Mouse (Mus musculus) kidney, embryonic 15.5 days (tissue): ENCODE results near the gene St6gal1. TPM values are rescaled to one million over a fixed set of nuclear protein-coding genes. Genes with fewer than 3 reads are reported as not detected.

Source experiments
- ATAC-seq: fragments of 200-750 bp; cut with Nextera tagmentation; replicated peaks from 2 replicates; pipeline ENCODE4 v1.8.0; 2017; ENCODE audit warnings: moderate TSS enrichment; ENCODE audit not compliant: low FRiP score
- H3K27ac ChIP-seq: fragments of 300-500 bp; sonication (generic); 2 replicates; pipeline ENCODE4 v1.5.1; 2015; ENCODE audit warnings: mild to moderate bottlenecking, inconsistent platforms
- H3K27me3 ChIP-seq: fragments of 300-500 bp; sonication (generic); 2 replicates; pipeline ENCODE4 v1.6.1; 2015; ENCODE audit warnings: inconsistent platforms
- H3K36me3 ChIP-seq: fragments of 300-500 bp; sonication (generic); 2 replicates; pipeline ENCODE4 v1.6.1; 2015; ENCODE audit warnings: inconsistent platforms
- H3K4me1 ChIP-seq: fragments of 300-500 bp; sonication (generic); 2 replicates; pipeline ENCODE4 v1.6.1; 2015; ENCODE audit warnings: inconsistent platforms
- H3K4me2 ChIP-seq: fragments of 300-500 bp; sonication (generic); 2 replicates; pipeline ENCODE4 v1.6.1; 2015; ENCODE audit warnings: moderate library complexity, mild to moderate bottlenecking, inconsistent platforms
- H3K4me3 ChIP-seq: fragments of 300-500 bp; sonication (generic); replicated peaks from 2 replicates; pipeline ENCODE4 v1.5.1; 2015; ENCODE audit warnings: mild to moderate bottlenecking, inconsistent platforms
- H3K9ac ChIP-seq: fragments of 300-500 bp; sonication (generic); 2 replicates; pipeline ENCODE4 v1.6.1; 2015; ENCODE audit warnings: mild to moderate bottlenecking, inconsistent platforms
- H3K9me3 ChIP-seq: fragments of 300-500 bp; sonication (generic); replicated peaks from 2 replicates; pipeline ENCODE4 v1.6.1; 2016; ENCODE audit warnings: inconsistent platforms
- WGBS: fragments of 180-500 bp; shearing (Covaris S2); methylation state at CpG from one replicate; pipeline ENCODE4 v1.1.7; 2015; ENCODE audit warnings: mixed read lengths; 5-methylcytosine and 5-hydroxymethylcytosine counted together
- polyA plus RNA-seq: library from polyadenylated mRNA; unstranded; fragments of >200 nt; fragmentation: Nextera tagmentation; extraction: Ambion mirVana; gene quantifications from 2 replicates; pipeline ENCODE4 v1.2.1, GENCODE M21; 2015

The St6gal1 gene
- polyA plus RNA-seq, 1 experiment from 2014 or later, result 22.6 TPM

- 89% methylated on average over 9 of the region's 9 CpGs for WGBS
- H3K4me3 ChIP-seq, result no peak overlapping the region
- H3K27ac ChIP-seq, result no peak overlapping the region
- no peaks in the 10 kb centered on the region for H3K36me3 ChIP-seq
- H3K4me1 ChIP-seq, result peaks cover 22% of the 10 kb centered on the region
- H3K27me3 ChIP-seq, result no peaks in the 10 kb centered on the region
- no peak overlapping the region for H3K4me2 ChIP-seq
- H3K9ac ChIP-seq, result no peak overlapping the region
- H3K9me3 ChIP-seq, result no peaks in the 10 kb centered on the region
- no peak for ATAC-seq
These were observed 88.1 kb downstream of the St6gal1 start for GRCm38 (mm10) chr16:23312604-23313003.

- H3K27ac ChIP-seq, result peak overlapping the region; percentile 37; the same call in 1 of the 2 replicates
- H3K4me2 ChIP-seq, result no peak overlapping the region
- H3K36me3 ChIP-seq, result peaks cover 4% of the 10 kb centered on the region; the same call in 1 of the 2 replicates
- H3K4me3 ChIP-seq, result no peak overlapping the region
- 33% methylated on average over 7 of the region's 7 CpGs for WGBS
- H3K27me3 ChIP-seq, result no peaks in the 10 kb centered on the region
- no peak overlapping the region for H3K9ac ChIP-seq
- peaks cover 16% of the 10 kb centered on the region for H3K4me1 ChIP-seq
- H3K9me3 ChIP-seq, result no peaks in the 10 kb centered on the region
- ATAC-seq, result 0 out of 2 replicates have a peak, but pooled peaks have one; percentile 15
These were observed 90.2 kb downstream of the St6gal1 start for GRCm38 (mm10) chr16:23314790-23315189.

- ATAC-seq, result no peak
- Histone ChIP-seq H3K36me3 (peaks cover 17% of the 10 kb centered on the region), H3K4me3 (no peak overlapping the region), H3K27ac (peak overlapping the region; percentile 79), H3K27me3 (no peaks in the 10 kb centered on the region), H3K9me3 (no peaks in the 10 kb centered on the region), H3K9ac (no peak overlapping the region), H3K4me1 (peaks cover 16% of the 10 kb centered on the region), H3K4me2 (no peak overlapping the region)
- WGBS, result 53% methylated on average over 7 of the region's 7 CpGs
These were observed 93.0 kb downstream of the St6gal1 start for GRCm38 (mm10) chr16:23317411-23318047.

- no peak for ATAC-seq
- H3K4me2 ChIP-seq, result no peak overlapping the region
- H3K27ac ChIP-seq, result no peak overlapping the region
- H3K4me3 ChIP-seq, result no peak overlapping the region
- H3K9me3 ChIP-seq, result no peaks in the 10 kb centered on the region
- no peaks in the 10 kb centered on the region for H3K27me3 ChIP-seq
- H3K9ac ChIP-seq, result no peak overlapping the region
- peaks cover 15% of the 10 kb centered on the region for H3K4me1 ChIP-seq
- 79% methylated on average over 3 of the region's 3 CpGs for WGBS
- peaks cover 17% of the 10 kb centered on the region for H3K36me3 ChIP-seq
These were observed 95.5 kb downstream of the St6gal1 start for GRCm38 (mm10) chr16:23320025-23320424.

- 86% methylated on average over 6 of the region's 6 CpGs for WGBS
- H3K4me2 ChIP-seq, result no peak overlapping the region
- H3K9ac ChIP-seq, result no peak overlapping the region
- ATAC-seq, result no peak
- H3K36me3 ChIP-seq, result peaks cover 17% of the 10 kb centered on the region
- H3K4me1 ChIP-seq, result peaks cover 18% of the 10 kb centered on the region
- H3K27ac ChIP-seq, result no peak overlapping the region
- H3K4me3 ChIP-seq, result no peak overlapping the region
- H3K9me3 ChIP-seq, result no peaks in the 10 kb centered on the region
- no peaks in the 10 kb centered on the region for H3K27me3 ChIP-seq
These were observed 96.0 kb downstream of the St6gal1 start for GRCm38 (mm10) chr16:23320579-23320978.

GRCm38 (mm10) chr16:23322453-23322852 lies 97.9 kb downstream of the St6gal1 start:
- H3K4me2 ChIP-seq, result no peak overlapping the region
- H3K4me1 ChIP-seq, result peaks cover 15% of the 10 kb centered on the region
- ATAC-seq, result no peak
- H3K4me3 ChIP-seq, result no peak overlapping the region
- no peaks in the 10 kb centered on the region for H3K27me3 ChIP-seq
- H3K27ac ChIP-seq, result no peak overlapping the region
- no peak overlapping the region for H3K9ac ChIP-seq
- H3K9me3 ChIP-seq, result no peaks in the 10 kb centered on the region
- peaks cover 17% of the 10 kb centered on the region for H3K36me3 ChIP-seq

GRCm38 (mm10) chr16:23323915-23324314 lies 99.4 kb downstream of the St6gal1 start:
- H3K9me3 ChIP-seq, result no peaks in the 10 kb centered on the region
- no peaks in the 10 kb centered on the region for H3K27me3 ChIP-seq
- H3K27ac ChIP-seq, result 0 out of 2 replicates have a peak overlapping the region, but pooled peaks have one; percentile 2
- H3K4me2 ChIP-seq, result no peak overlapping the region
- peaks cover 11% of the 10 kb centered on the region for H3K4me1 ChIP-seq
- H3K4me3 ChIP-seq, result no peak overlapping the region
- no peak for ATAC-seq
- 55% methylated on average over 3 of the region's 3 CpGs for WGBS
- H3K9ac ChIP-seq, result no peak overlapping the region
- peaks cover 27% of the 10 kb centered on the region for H3K36me3 ChIP-seq

GRCm38 (mm10) chr16:23324867-23325650 lies 100.5 kb downstream of the St6gal1 start:
- no peak overlapping the region for H3K27ac ChIP-seq
- 66% methylated on average over 6 of the region's 6 CpGs for WGBS

GRCm38 (mm10) chr16:23326664-23327063 lies 102.1 kb downstream of the St6gal1 start:
- H3K27ac ChIP-seq, result no peak overlapping the region
- H3K4me3 ChIP-seq, result no peak overlapping the region
- no peaks in the 10 kb centered on the region for H3K27me3 ChIP-seq
- H3K9ac ChIP-seq, result no peak overlapping the region
- WGBS, result 92% methylated on average over 6 of the region's 6 CpGs
- peaks cover 11% of the 10 kb centered on the region for H3K4me1 ChIP-seq
- no peaks in the 10 kb centered on the region for H3K9me3 ChIP-seq
- peaks cover 18% of the 10 kb centered on the region for H3K36me3 ChIP-seq
- H3K4me2 ChIP-seq, result no peak overlapping the region
- no peak for ATAC-seq

More at GRCm38 (mm10) chr16:23324867-23325650, 100.5 kb downstream of the St6gal1 start:
- Histone ChIP-seq H3K4me2 (no peak overlapping the region), H3K36me3 (peaks cover 25% of the 10 kb centered on the region), H3K4me1 (peaks cover 11% of the 10 kb centered on the region), H3K9ac (no peak overlapping the region), H3K9me3 (no peaks in the 10 kb centered on the region), H3K27me3 (no peaks in the 10 kb centered on the region), H3K4me3 (no peak overlapping the region)
- 0 out of 2 replicates have a peak, but pooled peaks have one; percentile 22 for ATAC-seq

- Histone ChIP-seq H3K4me2 (no peak overlapping the region), H3K27ac (no peak overlapping the region), H3K36me3 (peaks cover 16% of the 10 kb centered on the region), H3K4me3 (no peak overlapping the region), H3K9ac (no peak overlapping the region), H3K4me1 (peaks cover 16% of the 10 kb centered on the region), H3K9me3 (no peaks in the 10 kb centered on the region), H3K27me3 (no peaks in the 10 kb centered on the region)
- 93% methylated on average over 7 of the region's 7 CpGs for whole genome bisulfite sequencing
- no peak for ATAC-seq
These were observed 102.7 kb downstream of the St6gal1 start for GRCm38 (mm10) chr16:23327266-23327665.

GRCm38 (mm10) chr16:23328201-23328600 lies 103.7 kb downstream of the St6gal1 start:
- peaks cover 16% of the 10 kb centered on the region for H3K36me3 ChIP-seq
- no peaks in the 10 kb centered on the region for H3K27me3 ChIP-seq
- no peak for ATAC-seq
- no peak overlapping the region for H3K4me2 ChIP-seq
- 88% methylated on average over 7 of the region's 7 CpGs for WGBS
- peaks cover 22% of the 10 kb centered on the region for H3K4me1 ChIP-seq
- H3K9me3 ChIP-seq, result no peaks in the 10 kb centered on the region
- H3K9ac ChIP-seq, result no peak overlapping the region
- no peak overlapping the region for H3K27ac ChIP-seq
- H3K4me3 ChIP-seq, result no peak overlapping the region

GRCm38 (mm10) chr16:23332136-23332535 lies 107.6 kb downstream of the St6gal1 start:
- Histone ChIP-seq H3K27me3 (no peaks in the 10 kb centered on the region), H3K27ac (no peak overlapping the region), H3K9me3 (no peaks in the 10 kb centered on the region), H3K9ac (no peak overlapping the region), H3K4me1 (peaks cover 17% of the 10 kb centered on the region), H3K36me3 (peaks cover 26% of the 10 kb centered on the region), H3K4me3 (no peak overlapping the region), H3K4me2 (no peak overlapping the region)
- ATAC-seq, result no peak
- 30% methylated on average over 2 of the region's 2 CpGs for WGBS
